Mouse (Mus musculus) heart, adult 2 months (tissue): ENCODE results near the gene Crispld2. TPM values are rescaled to one million over a fixed set of nuclear protein-coding genes. Genes with fewer than 3 reads are reported as not detected.
A peak's percentile ranks its signal among the peaks of the same experiment; 100 is the strongest.

ENCODE experiments used
- DNase-seq, 2 experiments: peaks; one replicate each; pipeline ENCODE4 v3.0.0; 2021
- H3K27ac ChIP-seq: fragments of 200-600 bp; 2 replicates; pipeline ENCODE4 v1.8.1; 2022
- H3K27me3 ChIP-seq: fragments of 200-500 bp; 2 replicates; pipeline ENCODE4 v1.6.1; 2012; ENCODE audit warnings: mild to moderate bottlenecking, low read length, inconsistent platforms, mixed read lengths; ENCODE audit not compliant: control insufficient read depth, insufficient read depth
- H3K36me3 ChIP-seq: fragments of 200-500 bp; 2 replicates; pipeline ENCODE4 v1.6.1; 2012; ENCODE audit warnings: low read length, inconsistent platforms; ENCODE audit not compliant: control insufficient read depth, insufficient read depth
- H3K4me1 ChIP-seq: fragments of 200-500 bp; 2 replicates; pipeline ENCODE4 v1.6.1; 2011; ENCODE audit warnings: low read length; ENCODE audit not compliant: control insufficient read depth, insufficient read depth
- H3K4me3 ChIP-seq: fragments of 200-600 bp; 2 replicates; pipeline ENCODE4 v1.8.1; 2022
- H3K79me2 ChIP-seq: fragments of 200-500 bp; replicated peaks from 2 replicates; pipeline ENCODE4 v1.6.1; 2012; ENCODE audit warnings: mild to moderate bottlenecking, inconsistent platforms, low read length, moderate library complexity, mixed read lengths; ENCODE audit not compliant: control insufficient read depth, insufficient read depth
- H3K9ac ChIP-seq: fragments of 200-500 bp; 2 replicates; pipeline ENCODE4 v1.6.1; 2012; ENCODE audit warnings: low read depth, mild to moderate bottlenecking, control low read depth, inconsistent platforms, low read length, mixed read lengths
- CTCF ChIP-seq: fragments of 200-600 bp; IDR thresholded peaks from 2 replicates; pipeline ENCODE4 v1.8.1; 2022; ENCODE audit warnings: antibody characterized with exemption, mild to moderate bottlenecking, moderate library complexity
- EP300 ChIP-seq: fragments of 200-500 bp; IDR thresholded peaks from 2 replicates; pipeline ENCODE4 v1.6.1; 2011; ENCODE audit warnings: low read depth, low read length, control low read depth; ENCODE audit not compliant: insufficient read depth
- POLR2A ChIP-seq: fragments of 200-500 bp; IDR thresholded peaks from 2 replicates; pipeline ENCODE4 v1.6.1; 2011; ENCODE audit warnings: mild to moderate bottlenecking, low read depth, low read length, control low read depth; ENCODE audit not compliant: insufficient read depth
- WGBS: fragments of 180-500 bp; shearing (Covaris S2); methylation state at CpG from one replicate; pipeline ENCODE4 v1.1.7; 2018; 5-methylcytosine and 5-hydroxymethylcytosine counted together
- intact Hi-C: fragments of 180-260 bp; cut with DNase I; formaldehyde crosslinking; loops from one replicate; pipeline ENCODE4 v1.15.1; 2025
- polyA plus RNA-seq: library from polyadenylated mRNA; depleted of rRNA; stranded (reverse); fragments of >200 nt; gene quantifications from 2 replicates; pipeline ENCODE4 v1.2.3, GENCODE M21; 2012; rRNA removed
- total RNA-seq, 2 experiments: library from RNA; stranded (reverse); gene quantifications; 2 replicates each; pipeline ENCODE4 v1.2.3; 2021

Gene Crispld2
- total and polyA plus RNA-seq, 3 experiments, result 24.3 to 30.3 (median 29.9) TPM

- intact Hi-C loops, result no loop called here
- Histone ChIP-seq H3K4me1 (peaks cover 17% of the 10 kb centered on the region), H3K36me3 (peaks cover 13% of the 10 kb centered on the region), H3K9ac (peak within 1 kb of the TSS; percentile 97), H3K27ac (peak within 1 kb of the TSS; percentile 98), H3K79me2 (peaks cover 6% of the 10 kb centered on the region), H3K4me3 (peak within 1 kb of the TSS; percentile 82), H3K27me3 (no peaks in the 10 kb centered on the region)
- TF ChIP-seq POLR2A, result peak; percentile 68
- TF ChIP-seq EP300, result 0 out of 2 replicates have a peak, but pooled peaks have one; percentile 15
- peak; percentile 45 for TF ChIP-seq CTCF
- WGBS, result under 1% methylated on average over 88 of the region's 88 CpGs
- DNase-seq, result peak; percentile 91
These were observed 109.1 kb downstream of the Crispld2 start, which contains the start of gene Zdhhc7 for GRCm38 (mm10) chr8:120101068-120101972. Gene Zdhhc7, minus strand, starts transcription at chr8:120101482.

Other genes with a start within 250 kb of the Crispld2 start
- 10 to 100 TPM; 11.3 TPM for gene Tldc1, start 214.0 kb upstream of the Crispld2 start, total RNA-seq
- 14.6 and 15.6 TPM in 2 replicates for gene Tldc1, start 214.0 kb upstream of the Crispld2 start, polyA plus RNA-seq
- gene Cotl1, start 151.9 kb upstream of the Crispld2 start, total RNA-seq, result 10 to 100 TPM; 17.5 to 20.4 TPM
- 16.5 and 23.2 TPM in 2 replicates for gene Cotl1, start 151.9 kb upstream of the Crispld2 start, polyA plus RNA-seq
- gene Klhl36, start 130.2 kb upstream of the Crispld2 start, total RNA-seq, result 1 to 10 TPM; 2.6 to 2.7 TPM
- gene Klhl36, start 130.2 kb upstream of the Crispld2 start, polyA plus RNA-seq, result 5.7 and 6.0 TPM in 2 replicates
- 10 to 100 TPM; 41.9 to 49.8 TPM for gene Usp10, start 82.1 kb upstream of the Crispld2 start, total RNA-seq
- gene Usp10, start 82.1 kb upstream of the Crispld2 start, polyA plus RNA-seq, result 51.1 and 58.6 TPM in 2 replicates
- gene Gm20388, start 81.6 kb upstream of the Crispld2 start, total RNA-seq, result 1 to 10 TPM in 1 of 2 experiments, not detected in 1; 1.8 TPM
- 32.3 and 39.0 TPM in 2 replicates for gene Gm20388, start 81.6 kb upstream of the Crispld2 start, polyA plus RNA-seq
- gene Zdhhc7, start 109.0 kb downstream of the Crispld2 start, total RNA-seq, result 10 to 100 TPM; 34.2 to 35.4 TPM
- 48.5 and 70.6 TPM in 2 replicates for gene Zdhhc7, start 109.0 kb downstream of the Crispld2 start, polyA plus RNA-seq
- gene 6430548M08Rik, start 121.7 kb downstream of the Crispld2 start, total RNA-seq, result 10 to 100 TPM; 16.1 to 20.0 TPM
- 6.4 and 9.5 TPM in 2 replicates for gene 6430548M08Rik, start 121.7 kb downstream of the Crispld2 start, polyA plus RNA-seq
- not detected for gene Fam92b, start 185.0 kb downstream of the Crispld2 start, total RNA-seq
- gene Fam92b, start 185.0 kb downstream of the Crispld2 start, polyA plus RNA-seq, result 1.0 TPM in 1 of 2 replicates, not detected in the other
- gene Gse1, start 236.0 kb downstream of the Crispld2 start, total RNA-seq, result 10 to 100 TPM; 21.0 to 24.3 TPM
- gene Gse1, start 236.0 kb downstream of the Crispld2 start, polyA plus RNA-seq, result 12.1 and 12.8 TPM in 2 replicates